Mouse (Mus musculus) testis, adult 10 weeks (tissue): ENCODE measurements around the gene Gm13276. TPM values are rescaled to one million over a fixed set of nuclear protein-coding genes. Genes with fewer than 3 reads are reported as not detected.

Experiments used
- polyA plus RNA-seq: library from polyadenylated mRNA; stranded (reverse); fragments of 350-450 nt; fragmentation: Illumina TruSeq; extraction: RNeasy Lipid Tissue Mini Kit (QIAGEN cat#74804); gene quantifications from one replicate; pipeline ENCODE4 v1.2.3, GENCODE M21; 2014; ENCODE audit warnings: low read depth, low replicate concordance

The Gm13276 gene
- polyA plus RNA-seq, 1 experiment from 2014 or later = not detected

Other genes with a start within 250 kb of the Gm13276 start
- gene Ifna15, start 227.5 kb upstream of the Gm13276 start, polyA plus RNA-seq = not detected
- gene Ifna14, start 213.9 kb upstream of the Gm13276 start, polyA plus RNA-seq = not detected
- not detected for gene Ifna9, start 193.3 kb upstream of the Gm13276 start, polyA plus RNA-seq
- not detected for gene Ifna12, start 182.3 kb upstream of the Gm13276 start, polyA plus RNA-seq
- not detected for gene C87499, start 151.3 kb upstream of the Gm13276 start, polyA plus RNA-seq
- not detected for gene Ifna13, start 141.2 kb upstream of the Gm13276 start, polyA plus RNA-seq
- not detected for gene Ifna16, start 108.8 kb upstream of the Gm13276 start, polyA plus RNA-seq
- not detected for gene Ifna2, start 101.8 kb upstream of the Gm13276 start, polyA plus RNA-seq
- not detected for gene Ifnab, start 94.3 kb upstream of the Gm13276 start, polyA plus RNA-seq
- gene Gm26566, start 63.9 kb upstream of the Gm13276 start, polyA plus RNA-seq = not detected
- gene Klhl9, start 63.2 kb upstream of the Gm13276 start, polyA plus RNA-seq = 41.4 TPM
- gene Gm13271, start 30.8 kb upstream of the Gm13276 start, polyA plus RNA-seq = not detected
- not detected for gene Gm13283, start 25.6 kb upstream of the Gm13276 start, polyA plus RNA-seq
- gene Gm13290, start 11.9 kb upstream of the Gm13276 start, polyA plus RNA-seq = not detected
- not detected for gene Gm13289, start 8.8 kb upstream of the Gm13276 start, polyA plus RNA-seq
- gene Gm13272, start 5.9 kb upstream of the Gm13276 start, polyA plus RNA-seq = not detected
- gene Ifnz, start 3.6 kb upstream of the Gm13276 start, polyA plus RNA-seq = not detected
- gene Gm13277, start 2.9 kb downstream of the Gm13276 start, polyA plus RNA-seq = not detected
- gene Gm13278, start 5.8 kb downstream of the Gm13276 start, polyA plus RNA-seq = not detected
- gene Gm13275, start 8.8 kb downstream of the Gm13276 start, polyA plus RNA-seq = not detected
- not detected for gene Gm13279, start 11.7 kb downstream of the Gm13276 start, polyA plus RNA-seq
- gene Gm13285, start 14.0 kb downstream of the Gm13276 start, polyA plus RNA-seq = not detected
- not detected for gene Gm13287, start 17.5 kb downstream of the Gm13276 start, polyA plus RNA-seq
- not detected for gene Gm13288, start 19.8 kb downstream of the Gm13276 start, polyA plus RNA-seq
- gene Ifna7, start 30.5 kb downstream of the Gm13276 start, polyA plus RNA-seq = not detected
- gene Ifna11, start 34.2 kb downstream of the Gm13276 start, polyA plus RNA-seq = not detected
- gene Ifna6, start 41.7 kb downstream of the Gm13276 start, polyA plus RNA-seq = not detected
- gene Ifna5, start 49.8 kb downstream of the Gm13276 start, polyA plus RNA-seq = not detected
- not detected for gene Ifna4, start 56.2 kb downstream of the Gm13276 start, polyA plus RNA-seq
- not detected for gene Ifna1, start 64.4 kb downstream of the Gm13276 start, polyA plus RNA-seq
- gene Ifne, start 94.5 kb downstream of the Gm13276 start, polyA plus RNA-seq = not detected